Mouse (Mus musculus) granulocyte monocyte progenitor cell, adult 5-6 weeks (primary cell): ENCODE data around the gene Krt25. TPM values are rescaled to one million over a fixed set of nuclear protein-coding genes. Genes with fewer than 3 reads are reported as not detected.

Experiments used
- ATAC-seq: replicated peaks from 2 replicates; pipeline ENCODE4 v1.8.0; 2016; ENCODE audit warnings: mild to moderate bottlenecking, moderate TSS enrichment, inconsistent platforms; ENCODE audit not compliant: poor library complexity, severe bottlenecking
- total RNA-seq, 2 experiments: library from RNA; stranded (forward) in 1 of 2; stranded (reverse) in 1 of 2; fragments of 200-712, 200-1000 nt in 1 of 2; fragments of >200 nt in 1 of 2; fragmentation: Nextera tagmentation in 1 of 2; gene quantifications; 2 replicates each; pipeline ENCODE4 v1.2.3; 2014 to 2017

Krt25 gene
- total RNA-seq (2014; fragmentation: Nextera tagmentation) (not detected in 2 replicates), total RNA-seq (2017) (not detected in 2 replicates)

DNA sequence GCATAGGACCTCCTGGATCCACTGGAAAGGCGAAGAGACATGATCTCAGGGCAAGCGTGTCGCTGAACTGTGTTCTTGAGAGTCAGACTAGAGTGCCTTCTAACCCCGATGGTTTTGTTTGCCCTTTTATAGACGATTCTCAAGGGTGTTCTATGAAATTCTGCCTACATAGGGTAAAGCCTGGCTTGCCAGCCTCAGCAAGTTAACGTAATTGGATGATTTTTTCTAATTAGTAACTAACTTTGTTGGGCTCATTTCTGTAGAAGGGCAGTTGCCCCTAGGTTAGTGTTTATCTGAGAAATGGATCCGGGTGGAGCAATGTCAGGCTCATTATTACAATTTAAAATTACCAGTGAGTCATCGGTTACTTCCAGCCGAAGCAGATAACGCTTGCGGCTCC is at the start of gene Krt25:
Gene Krt25, minus strand, starts transcription at position 101 of the 400 bp plus-strand sequence.
- no peak for ATAC-seq

DNA sequence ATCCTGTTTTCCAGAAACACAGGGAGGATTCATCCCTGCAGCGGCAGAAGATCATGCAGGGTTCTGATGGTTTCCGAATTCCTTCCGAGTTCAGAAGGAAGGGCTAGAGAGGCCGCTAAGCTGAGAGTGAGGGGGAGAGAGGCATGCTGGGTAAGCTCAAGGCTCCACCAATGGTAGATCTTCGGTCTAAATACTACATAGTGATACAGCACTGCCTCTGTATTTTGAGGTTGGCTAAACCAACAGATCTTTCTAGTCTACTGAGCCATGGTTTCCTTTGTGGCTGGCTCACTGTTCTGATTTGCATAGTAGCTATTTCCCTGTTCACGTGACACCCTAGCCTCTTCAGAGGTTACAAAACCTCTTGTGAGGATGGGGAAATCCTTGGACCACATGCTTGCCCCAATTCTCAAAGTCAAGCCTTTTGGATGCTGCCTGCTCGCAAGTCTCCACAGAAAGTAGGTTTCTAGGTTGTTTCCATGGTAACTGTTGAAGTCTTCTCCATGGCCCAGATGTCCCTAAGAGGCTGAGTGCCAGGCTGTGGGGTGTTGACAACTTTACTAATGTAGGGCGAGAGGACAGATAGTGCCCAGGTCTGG is 47.2 kb upstream of the Krt25 start:
- peak; percentile 86 for ATAC-seq

DNA sequence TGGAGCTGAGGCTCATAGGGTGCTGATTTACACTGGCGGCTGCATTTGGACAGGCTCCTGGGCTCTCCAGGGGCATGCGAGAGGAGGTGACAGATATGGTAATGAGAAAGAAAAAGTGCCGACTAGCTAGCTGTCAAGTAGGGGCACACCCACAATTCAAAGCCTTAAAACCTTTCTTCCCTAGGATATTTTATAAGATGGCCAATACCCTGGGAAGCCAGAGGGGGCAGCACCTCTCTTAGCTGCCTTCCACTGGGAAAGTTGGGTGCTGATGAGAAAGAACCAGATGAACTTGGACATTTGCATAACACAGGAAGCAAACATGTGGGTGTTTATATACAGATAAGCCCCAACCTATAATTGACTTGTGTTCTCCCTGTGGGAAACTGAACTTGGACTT is 46.5 kb upstream of the Krt25 start:
- ATAC-seq: no peak

DNA sequence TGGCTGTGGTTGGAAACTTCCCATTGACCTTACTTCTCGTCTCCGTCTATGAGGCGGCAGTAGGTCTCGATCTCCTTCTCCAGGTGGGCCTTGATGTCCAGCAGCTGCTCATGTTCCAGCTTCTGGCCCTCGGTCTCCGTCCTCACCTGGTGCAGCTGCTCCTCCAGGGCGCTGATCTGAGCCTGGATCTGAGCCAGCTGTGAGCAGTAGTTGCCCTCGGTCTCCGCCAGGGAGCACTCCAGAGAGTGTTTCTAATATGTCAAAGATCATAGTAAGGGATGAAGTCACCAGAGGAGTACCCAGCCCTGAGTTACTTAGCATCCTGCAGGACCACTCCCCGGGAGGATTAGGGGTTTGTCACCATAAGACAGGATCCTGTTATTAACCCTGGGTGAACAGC is 44.0 kb upstream of the Krt25 start:
- ATAC-seq: 0 out of 2 replicates have a peak, but pooled peaks have one; percentile 25

DNA sequence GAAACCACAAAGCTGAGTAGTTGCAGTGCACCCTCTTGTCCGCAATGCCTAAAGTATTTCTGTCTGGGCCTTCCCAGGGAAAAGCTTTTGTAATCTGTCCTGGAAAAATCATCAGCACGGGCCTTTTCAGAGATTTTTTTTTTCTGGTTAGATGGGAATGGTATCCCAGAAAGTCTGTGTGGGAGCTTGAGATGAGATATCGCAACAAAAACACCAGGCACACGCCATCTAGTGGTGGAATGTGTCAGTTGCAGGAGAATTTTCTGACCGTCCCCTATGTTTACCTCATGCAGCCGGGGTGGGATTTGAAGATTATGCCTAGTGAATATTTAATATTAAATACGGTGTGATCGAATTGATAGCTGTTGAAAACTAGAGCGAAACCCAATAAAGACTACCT is 41.7 kb upstream of the Krt25 start:
- peak; percentile 44; the same call in 1 of the 2 replicates for ATAC-seq

DNA sequence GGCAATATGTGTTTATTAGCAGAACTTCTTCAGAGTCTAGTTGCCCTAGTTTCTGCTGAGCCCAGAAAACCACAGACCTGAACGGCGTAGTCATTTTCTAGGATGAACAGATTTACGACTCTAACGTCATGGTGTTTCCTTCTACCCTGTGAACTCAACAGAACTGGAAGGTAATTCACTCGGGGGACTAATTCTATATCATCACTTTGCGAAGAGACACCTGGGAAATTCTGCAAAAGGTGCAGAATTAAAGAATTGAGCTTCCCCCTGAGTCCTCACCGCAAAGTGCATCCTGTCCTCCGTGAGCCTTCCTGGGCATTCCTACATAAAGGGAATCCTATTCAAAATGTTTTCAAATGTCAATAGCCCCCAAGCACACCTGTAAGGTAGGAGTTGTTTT is 38.7 kb upstream of the Krt25 start:
- no peak for ATAC-seq

DNA sequence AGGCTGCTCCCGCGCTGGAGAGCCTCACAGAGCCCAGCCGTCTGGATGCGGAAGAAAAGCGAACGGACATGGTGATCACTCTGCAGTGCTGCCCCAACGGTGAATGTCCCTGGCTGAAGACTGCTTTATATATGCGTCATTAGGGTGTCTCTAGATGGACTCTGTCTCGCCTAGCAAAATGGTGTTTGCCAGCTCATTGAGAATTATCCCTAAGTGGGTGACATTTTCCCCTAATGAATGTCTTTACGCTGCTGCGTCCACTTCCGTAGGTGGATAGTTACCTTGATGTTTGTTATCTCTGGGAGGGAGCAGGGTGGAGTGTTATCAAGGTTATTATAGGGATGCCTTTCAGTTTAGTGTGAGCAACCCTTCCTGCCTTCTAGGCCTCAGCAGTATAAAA is 28.3 kb upstream of the Krt25 start, which contains the start of gene Krt27:
Gene Krt27, minus strand, starts transcription at position 101 of the 400 bp plus-strand sequence.
- ATAC-seq: no peak

DNA sequence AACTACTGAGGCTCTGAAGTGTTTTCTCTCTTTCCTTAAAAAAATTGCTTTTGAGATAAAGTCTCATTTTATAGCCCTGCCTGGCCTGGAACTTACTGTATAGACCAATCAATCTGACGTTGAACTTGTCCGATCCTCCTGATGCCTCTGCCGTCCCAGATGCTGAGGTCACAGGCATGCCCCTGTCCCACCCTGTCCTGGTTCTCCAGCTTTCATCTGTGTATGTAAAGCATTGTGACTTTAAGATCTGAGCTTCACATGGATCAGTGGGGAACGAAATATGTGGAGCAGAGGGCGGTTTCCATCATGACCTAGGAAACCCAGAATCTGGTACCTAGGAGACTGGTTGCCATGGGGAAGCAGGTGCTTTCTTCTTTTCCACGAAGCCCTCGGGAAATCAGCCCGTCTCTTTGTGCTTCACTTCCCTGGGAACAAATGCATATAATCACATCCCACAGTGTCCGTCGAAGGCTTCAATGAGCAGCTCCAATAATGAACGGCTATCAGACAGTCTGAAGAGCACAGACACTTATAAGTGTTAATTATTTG is 16.6 kb upstream of the Krt25 start:
- no peak for ATAC-seq

DNA sequence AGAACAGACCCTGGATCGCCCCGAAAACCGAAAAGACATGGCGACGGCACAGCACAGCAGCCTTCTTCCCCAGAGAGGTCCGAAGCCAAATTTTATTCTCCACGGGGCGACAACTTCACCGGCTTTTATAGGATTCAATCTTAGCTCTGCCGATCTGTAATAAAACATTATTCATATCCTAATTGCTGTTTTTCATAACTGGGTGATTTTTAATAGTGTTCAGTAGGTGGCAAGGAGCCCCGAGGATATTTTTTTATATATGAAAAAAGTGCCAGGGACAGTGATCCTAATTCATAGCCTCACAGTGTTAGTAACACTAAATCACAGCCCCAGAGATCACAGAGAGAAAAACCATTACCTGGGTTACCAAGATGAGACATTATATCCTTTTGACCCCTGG is 15.1 kb upstream of the Krt25 start, which contains the start of gene Krt26:
Gene Krt26, minus strand, starts transcription at position 101 of the 400 bp plus-strand sequence.
- no peak for ATAC-seq

DNA sequence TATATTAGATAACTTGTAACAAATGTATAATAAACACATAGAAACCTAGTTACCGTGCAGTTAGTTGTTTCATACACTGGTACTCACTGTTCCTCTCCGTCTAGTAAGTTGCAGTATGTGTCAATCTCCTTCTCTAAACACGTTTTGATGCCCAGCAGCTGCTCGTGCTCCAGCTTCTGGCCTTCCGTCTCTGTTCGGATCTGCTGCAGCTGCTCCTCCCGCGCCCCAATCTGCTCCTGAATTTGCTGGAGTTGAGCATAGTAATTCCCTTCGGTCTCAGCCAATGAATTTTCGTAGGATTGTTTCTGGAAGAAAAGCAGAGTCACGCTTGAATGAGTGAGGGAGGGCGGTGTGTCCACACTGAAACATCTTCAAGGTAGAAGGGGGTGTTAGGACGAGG is 10.7 kb upstream of the Krt25 start:
- no peak for ATAC-seq

DNA sequence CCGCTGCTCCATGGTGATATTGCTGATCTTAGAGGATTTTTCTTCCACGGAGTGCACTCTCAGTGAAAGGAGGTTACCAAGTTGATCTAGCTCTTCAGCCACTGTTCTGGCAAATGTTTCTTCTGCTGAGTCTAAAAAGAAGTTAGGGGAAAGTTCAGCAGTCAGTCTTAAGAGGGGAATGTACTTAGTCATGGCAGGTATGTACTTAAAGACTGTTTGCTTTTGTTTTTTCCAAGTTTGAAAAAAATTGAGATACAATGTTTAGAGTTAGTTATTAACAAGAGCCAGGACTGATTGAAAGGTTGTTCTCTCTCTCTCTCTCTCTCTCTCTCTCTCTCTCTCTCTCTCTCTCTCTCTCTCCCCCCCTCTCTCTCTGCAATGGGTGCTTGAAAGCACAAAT is 6.9 kb upstream of the Krt25 start:
- no peak for ATAC-seq

DNA sequence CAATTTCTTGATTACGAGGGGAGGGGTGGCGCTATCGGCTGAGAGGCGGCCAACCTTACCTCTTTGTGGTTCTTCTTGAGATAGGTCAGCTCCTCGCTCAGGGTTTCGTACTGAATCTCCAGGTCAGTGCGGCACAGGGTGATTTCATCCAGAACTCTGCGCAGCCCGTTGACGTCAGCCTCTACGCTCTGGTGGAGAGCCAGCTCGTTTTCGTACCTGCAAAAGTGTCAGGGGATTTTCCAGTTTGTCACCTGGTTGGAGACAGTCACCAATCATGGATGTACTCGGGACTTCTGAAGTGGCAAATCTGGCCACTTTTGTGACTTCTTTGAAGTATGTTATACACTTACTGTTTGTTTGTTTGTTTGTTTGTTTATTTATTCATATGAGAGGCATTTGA is 1.7 kb downstream of the Krt25 start:
- no peak for ATAC-seq

DNA sequence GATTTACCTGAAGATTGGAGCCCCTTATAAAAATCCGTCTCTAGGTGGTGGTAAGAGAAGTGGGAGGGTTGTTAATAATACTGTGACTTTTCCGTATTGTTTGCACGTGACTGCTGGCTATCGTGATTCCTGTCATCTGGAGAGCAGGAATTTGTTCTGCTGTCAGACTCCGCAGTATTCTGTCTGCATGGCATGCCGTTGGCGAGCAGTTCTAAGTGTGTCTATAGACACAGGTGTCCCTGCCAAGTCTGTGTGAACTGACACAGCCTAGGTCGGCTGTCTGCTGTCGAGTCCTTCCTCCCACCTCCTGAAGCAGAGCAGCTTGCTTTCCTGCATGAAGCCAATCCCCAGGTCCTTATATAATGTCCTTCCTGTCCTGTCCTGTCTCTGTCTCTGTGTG is 3.6 kb downstream of the Krt25 start:
- ATAC-seq: no peak

DNA sequence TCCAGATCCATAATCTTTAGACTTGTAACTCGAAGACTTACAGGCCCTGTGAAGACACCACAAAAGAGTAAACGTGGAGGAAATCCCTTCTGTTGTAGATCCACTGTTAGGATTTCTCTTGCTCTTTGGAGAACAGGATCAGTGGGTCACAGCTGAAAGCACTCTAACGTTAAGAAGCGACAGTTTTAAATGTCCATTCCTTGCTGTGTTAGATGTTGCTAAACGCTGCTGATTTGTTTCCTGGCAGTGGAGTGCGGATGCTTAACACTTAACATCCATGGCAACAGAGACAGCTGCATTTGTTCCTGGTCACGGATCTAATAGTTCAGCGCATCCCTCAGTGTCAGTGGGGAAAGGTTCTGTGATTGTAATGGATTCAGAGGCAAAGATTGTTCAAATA is 6.2 kb downstream of the Krt25 start:
- no peak for ATAC-seq

DNA sequence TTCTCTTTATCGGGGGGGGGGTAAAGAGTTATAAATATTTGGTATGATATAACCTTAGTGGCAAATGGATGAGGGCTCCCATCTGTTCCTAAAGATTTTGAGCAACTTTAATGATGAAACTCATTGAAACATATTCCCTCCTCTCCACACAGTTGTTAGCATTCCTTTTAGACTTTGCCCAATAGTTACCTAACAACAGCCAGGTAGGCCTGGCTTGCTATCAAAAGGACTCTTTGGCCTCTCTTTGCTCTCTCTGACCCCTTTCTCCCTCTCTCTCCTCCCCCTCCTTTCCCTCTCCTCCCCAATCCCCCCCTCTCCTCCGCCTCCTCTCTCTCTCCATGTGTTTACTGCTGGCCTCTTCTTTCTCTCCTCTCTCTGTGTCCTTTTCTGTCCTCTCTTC is 8.2 kb downstream of the Krt25 start:
- ATAC-seq: no peak

DNA sequence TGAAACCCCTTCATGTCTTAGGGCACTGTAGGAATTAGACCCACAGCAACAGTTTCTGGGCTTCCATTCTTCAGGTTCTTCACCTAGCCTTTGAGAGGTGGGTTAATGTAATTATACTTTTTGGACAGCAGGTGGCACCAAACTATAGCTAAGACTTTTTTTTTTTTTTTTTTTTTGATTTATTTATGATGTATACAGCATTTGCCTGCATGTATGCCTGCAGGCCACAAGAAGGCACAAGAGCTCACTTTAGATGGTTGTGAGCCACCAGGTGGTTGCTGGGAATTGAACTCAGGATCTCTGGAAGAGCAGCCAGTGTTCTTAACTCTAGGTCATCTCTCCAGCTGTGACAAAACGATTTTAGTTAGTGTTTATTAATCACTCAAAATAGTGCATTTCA is 11.9 kb downstream of the Krt25 start:
- peak; percentile 52 for ATAC-seq

DNA sequence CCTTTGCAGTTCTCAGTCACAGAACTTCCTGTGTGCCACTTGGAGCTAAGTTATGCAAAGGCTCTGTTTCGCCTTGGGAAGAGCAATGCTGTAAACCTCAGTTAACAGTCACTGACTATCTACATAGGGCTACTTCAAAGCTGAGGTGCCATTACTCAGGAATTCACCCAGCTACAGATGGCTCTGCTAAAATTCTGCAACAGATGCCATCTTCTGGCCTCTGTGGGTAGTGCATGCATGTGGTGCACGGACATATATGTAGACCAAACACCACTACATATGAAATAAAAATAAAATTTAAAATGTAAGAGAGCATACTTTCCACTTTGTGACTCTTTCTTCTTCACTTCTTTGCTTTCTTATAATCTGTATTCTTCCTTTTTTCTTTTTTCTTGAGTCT is 15.2 kb downstream of the Krt25 start:
- ATAC-seq: peak; percentile 72

DNA sequence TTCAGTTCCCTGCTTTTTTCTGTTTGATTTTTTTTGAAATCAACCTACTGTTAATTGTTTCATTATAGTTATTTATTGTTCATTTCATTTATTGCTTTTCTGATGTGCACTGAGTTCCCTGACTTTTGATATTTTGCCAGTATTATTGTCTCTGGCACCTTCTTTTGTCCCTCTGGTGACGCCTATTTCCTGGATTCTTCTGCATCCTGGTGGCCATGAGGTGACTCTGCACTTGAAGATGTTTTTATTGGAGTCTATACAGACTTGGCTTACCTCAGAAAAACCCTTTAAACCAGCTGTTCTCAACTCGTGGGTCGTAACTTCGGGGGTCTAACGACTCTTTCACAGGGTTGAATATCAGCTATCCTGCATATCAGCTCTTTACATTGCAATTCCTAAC is 27.7 kb downstream of the Krt25 start:
- ATAC-seq: no peak

DNA sequence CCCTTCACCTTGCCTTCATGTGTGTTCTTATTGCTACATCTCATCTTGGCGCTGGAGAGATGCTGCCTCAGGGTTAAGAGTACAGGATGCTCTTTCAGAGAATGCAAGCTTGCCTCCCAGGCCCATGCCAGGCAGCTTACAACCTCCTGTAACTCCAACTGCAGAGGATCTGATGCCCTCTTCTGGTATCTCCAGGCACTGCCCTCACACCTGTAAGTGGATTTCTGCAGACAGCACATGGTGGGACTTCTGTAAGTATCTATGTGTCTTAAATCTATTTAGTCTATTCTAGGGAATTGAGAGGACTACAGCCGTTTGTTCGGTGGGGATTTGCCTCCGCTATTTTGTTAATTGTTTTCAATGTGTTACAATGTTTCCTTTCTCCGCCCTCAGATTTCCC is 29.9 kb downstream of the Krt25 start:
- ATAC-seq: no peak

DNA sequence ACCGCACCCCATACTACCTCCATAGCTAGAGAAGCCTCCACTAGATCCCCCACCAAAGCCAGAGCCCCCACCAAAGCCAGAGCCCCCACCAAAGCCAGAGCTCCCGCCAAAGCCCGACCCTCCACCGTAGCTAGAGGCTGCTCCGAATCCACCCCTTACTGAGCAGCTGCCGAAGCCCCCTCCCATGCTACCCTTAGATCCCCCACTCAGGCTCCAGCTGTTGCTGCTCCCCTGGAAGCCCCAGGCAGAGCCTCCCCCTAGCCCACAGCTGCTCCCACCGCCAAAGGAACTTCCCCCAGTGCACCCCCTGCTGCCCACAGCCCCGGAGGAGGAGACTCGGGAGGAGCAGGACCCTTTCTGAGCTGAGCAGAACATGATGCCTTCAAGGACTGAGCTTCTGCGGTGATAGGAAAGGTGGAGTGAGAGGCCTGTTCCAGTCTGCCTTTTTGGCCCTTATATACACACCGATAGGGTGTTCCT is 37.9 kb downstream of the Krt25 start, which contains the start of gene Krt24:
Gene Krt24, minus strand, starts transcription at position 430 of the 480 bp plus-strand sequence.
- ATAC-seq: no peak

DNA sequence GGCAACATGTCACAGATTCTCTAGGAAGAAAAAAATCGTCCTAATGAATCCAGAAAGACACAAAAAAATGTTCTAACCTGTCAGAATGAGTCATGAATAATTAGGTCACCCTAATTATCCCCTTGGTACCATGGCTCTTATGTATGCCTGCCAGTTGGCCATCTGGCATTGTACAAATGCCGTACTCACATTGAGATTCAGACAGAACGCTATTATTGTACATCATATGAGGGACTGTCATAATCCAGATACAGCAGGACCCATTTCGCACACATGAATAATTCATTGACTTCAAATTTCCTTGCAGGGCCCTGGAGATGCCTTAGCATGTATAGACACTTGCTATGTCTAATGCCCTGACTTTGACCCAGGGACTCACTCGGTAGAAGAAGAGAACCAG is 38.7 kb downstream of the Krt25 start:
- no peak for ATAC-seq

DNA sequence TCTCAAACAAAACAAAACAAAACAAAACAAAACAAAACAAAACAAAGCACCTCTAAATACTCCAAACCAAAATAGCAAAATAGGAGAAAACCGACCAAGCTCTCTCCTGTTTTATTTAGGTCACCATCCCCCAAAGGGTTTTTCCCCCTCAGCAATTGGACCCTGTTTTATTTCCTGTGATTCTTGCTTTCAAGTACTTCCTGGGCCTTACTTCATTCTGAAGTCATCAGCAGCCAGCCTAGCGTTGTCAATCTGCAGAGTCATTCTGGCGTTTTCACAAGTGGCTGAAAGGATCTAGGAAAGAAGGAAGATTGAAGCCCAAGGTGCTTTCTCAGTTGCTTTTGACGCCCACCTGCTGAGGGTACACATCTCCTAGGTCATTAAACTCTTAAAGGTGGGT is 39.4 kb downstream of the Krt25 start:
- ATAC-seq: no peak
